Mouse (Mus musculus): ENCODE data around the gene Zfp189. TPM values are rescaled to one million over a fixed set of nuclear protein-coding genes. Genes with fewer than 3 reads are reported as not detected.

Zfp189 gene
- total RNA-seq, 2 experiments from 2014 or later: 16.7 to 18.3 TPM

DNA sequence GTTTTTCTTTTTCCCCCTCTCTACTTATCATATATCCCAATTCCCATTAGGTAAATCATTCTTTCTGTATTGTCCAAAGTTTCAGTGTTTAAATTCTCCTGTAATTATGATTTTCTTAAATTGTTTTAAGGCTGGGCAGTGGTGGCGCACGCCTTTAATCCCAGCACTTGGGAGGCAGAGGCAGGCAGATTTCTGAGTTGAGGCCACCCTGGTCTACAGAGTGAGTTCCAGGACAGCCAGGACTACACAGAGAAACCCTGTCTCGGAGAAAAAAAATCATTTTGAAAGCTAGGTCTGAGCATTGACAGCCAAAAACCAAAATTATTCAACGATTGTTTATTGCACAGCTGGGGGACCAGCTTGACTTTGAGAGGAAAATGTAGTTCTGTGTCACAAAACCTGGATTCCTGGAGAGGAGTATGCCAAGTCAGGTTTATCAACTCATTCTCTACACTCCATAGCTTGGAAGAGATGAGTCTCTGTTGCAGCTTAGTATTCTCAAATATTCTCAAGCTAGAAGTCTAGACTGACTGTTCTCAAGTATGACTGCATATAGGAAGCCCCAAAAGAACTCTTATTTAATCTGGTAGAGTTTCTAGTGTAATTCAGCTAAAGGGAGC, 14.8 kb downstream of the Zfp189 start:
- no peak for DNase-seq (ENCODE audit: low spot score in 2 of 2)

- no peak for DNase-seq (ENCODE audit: low spot score in 2 of 2)
These were observed 15.7 kb downstream of the Zfp189 start for GRCm38 (mm10) chr4:49536671-49537070.

DNA sequence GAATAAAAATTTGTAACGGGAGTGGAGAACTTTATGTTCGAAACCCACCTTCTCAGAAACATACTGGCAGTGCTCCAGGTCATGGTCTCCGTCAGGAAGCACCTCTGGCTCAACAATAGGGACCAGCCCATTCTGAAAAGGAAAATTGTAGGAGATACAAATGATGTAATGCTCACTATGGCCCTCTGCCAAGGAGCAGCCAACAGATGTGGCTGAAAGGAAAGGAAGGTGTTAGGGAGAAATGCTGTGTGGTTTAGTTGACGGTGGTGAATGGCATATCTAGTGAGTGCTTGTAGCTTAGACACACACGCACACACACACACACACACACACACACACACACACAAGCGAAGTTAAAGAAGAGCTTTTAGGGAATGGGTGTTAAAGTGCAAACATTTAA, 18.7 kb downstream of the Zfp189 start:
- DNase-seq (ENCODE audit: low spot score in 2 of 2): no peak

DNA sequence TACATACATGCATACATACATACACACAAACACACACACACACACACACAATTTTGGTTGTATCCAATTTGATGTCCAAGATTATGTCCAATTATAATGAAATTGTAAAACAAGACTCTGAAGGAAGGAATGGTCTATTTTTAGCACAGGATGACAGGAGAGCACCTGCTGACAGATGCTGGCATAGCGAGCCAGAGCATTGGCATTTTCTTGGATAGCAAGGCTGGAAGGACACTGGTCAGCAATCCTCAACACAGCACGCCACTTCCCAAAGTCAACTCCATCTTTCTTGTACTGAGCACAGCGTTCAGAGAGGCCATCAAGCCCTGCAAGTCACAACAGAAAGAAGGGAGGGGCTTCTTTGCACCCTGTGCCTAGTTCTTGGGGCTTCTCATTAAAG, 20.0 kb downstream of the Zfp189 start:
- no peak for DNase-seq (ENCODE audit: low spot score in 2 of 2)

GRCm38 (mm10) chr4:49546026-49546425, 25.1 kb downstream of the Zfp189 start:
- no peak for DNase-seq (ENCODE audit: low spot score in 2 of 2)

DNA sequence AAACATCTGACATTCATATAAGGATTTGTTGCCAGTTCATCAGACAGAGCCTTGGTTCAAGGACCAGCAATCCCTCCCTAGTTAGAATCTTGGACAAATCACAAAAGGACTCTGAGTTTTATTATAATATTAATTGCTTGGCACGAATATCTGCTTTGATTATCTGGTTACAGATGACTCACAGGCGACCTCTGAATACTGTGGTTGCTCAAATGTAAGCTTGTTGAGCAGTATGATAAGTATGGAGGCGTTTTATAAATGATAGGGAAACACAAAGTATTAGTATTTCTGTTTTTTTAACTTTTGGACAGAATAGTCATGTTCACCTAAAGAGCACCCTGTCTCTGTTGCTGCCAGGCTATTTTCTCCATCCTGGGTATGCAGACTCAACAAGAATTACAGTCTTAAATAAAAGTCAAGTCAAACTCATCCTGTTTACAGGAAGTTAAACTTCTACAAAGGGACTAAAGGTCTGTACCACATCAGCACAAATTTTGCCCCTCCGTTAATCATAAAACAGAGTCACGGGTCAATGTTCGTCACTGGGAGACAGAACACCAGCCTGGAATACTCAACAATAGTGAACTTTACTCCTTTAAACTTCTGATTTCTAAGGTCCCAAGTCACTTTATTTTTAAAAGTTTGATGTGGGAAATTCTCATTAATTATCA, 26.0 kb downstream of the Zfp189 start:
- DNase-seq (ENCODE audit: low spot score in 2 of 2): no peak

GRCm38 (mm10) chr4:49547544-49548219, 26.7 kb downstream of the Zfp189 start:
- DNase-seq (ENCODE audit: low spot score in 2 of 2): no peak

GRCm38 (mm10) chr4:49549383-49549782, 28.4 kb downstream of the Zfp189 start, which contains the start of gene Aldob:
Aldob (minus strand) TSS chr4:49549546.
- no peak for DNase-seq (ENCODE audit: low spot score in 2 of 2)

DNA sequence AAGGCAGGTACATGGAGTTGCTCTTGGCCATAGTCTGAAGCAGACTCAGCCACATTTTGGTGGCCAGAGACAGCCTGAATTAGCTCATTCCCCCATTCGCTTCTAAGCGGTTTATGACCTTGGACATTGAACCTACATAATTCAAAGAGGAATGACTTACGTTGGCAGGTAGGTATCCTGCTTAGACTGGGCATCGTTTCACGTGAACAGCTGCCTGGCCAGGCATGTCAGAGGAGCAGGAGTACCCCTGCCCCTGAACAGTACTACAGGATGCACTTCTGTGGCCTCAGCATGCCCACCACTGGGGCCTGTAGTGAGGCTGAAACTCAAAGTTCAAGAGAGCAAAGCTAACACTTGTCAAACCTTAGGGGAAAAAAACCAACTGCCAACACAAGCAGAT, 32.4 kb downstream of the Zfp189 start:
- no peak for DNase-seq (ENCODE audit: low spot score in 2 of 2)

DNA sequence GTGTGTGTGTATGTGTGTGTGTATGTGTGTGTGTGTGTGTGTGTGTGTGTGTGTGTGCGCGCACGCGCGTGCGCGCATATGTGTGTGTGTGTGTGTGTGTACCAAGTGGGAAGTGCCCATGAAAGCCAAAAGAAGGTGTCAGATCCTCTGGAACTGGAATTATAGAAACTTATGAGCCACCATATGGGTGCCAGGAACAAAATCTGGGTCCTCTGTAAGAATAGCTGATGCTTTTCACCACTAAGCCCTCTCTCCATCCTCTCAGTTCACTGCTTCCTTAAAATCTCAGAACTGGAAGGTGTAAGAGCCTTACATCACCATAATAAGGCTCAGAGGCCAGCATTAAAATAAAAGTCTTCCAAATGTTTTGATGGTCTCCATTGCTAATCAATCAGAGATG, 36.4 kb downstream of the Zfp189 start:
- no peak for DNase-seq (ENCODE audit: low spot score in 2 of 2)

DNA sequence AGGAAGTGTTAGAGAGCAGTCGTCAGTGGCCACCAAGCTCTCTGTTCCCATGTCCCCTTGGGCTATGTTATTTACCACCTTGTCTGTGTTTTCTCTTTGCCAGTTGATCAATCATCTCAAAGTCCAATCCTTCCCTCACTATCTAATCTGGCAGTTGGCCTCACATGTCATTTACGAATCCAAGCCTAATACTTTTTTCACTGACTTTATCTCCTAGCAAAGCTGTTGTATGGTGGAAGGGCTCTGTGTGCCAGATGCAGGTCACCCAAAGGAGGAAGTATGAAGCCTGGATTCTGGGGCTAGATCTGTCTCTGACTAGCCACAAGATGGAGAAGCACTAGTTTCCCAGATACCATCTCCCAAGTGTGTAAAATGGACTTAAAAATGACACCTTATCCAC, 37.2 kb downstream of the Zfp189 start:
- no peak for DNase-seq (ENCODE audit: low spot score in 2 of 2)

- DNase-seq (ENCODE audit: low spot score in 2 of 2): peak; percentile 37 to 38
These were observed 39.2 kb downstream of the Zfp189 start for GRCm38 (mm10) chr4:49559915-49560772.

- DNase-seq (ENCODE audit: low spot score in 2 of 2): peak; percentile 61
These were observed 46.6 kb downstream of the Zfp189 start for GRCm38 (mm10) chr4:49567613-49568012.

DNA sequence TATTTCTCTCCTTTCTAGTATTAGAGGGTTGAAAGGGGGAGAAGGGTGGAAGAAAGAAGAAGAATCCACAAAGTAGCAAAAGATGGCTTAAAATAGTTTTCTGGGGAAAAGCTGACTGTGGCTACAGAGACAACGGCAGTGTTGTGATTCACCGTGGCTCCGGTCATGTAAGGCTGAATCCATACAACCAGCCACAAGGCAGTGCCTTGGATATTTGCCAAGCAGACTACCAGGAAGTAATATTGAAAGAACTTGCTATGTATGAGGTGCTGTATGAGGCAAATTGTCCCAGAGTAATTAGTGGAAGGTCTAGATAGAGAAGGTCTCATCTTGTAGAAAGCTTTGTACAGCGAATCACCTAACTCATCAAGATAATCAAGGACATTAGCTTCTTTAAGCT, 51.2 kb downstream of the Zfp189 start:
- DNase-seq (ENCODE audit: low spot score in 2 of 2): no peak

Other genes with a start within 250 kb of the Zfp189 start
- gene Acnat2, start 113.0 kb upstream of the Zfp189 start, total RNA-seq (2021): not detected
- 1 to 10 TPM in 1 of 2 experiments, under 1 TPM in 1; 0.57 to 1.1 TPM for gene Acnat1, start 47.3 kb upstream of the Zfp189 start, total RNA-seq (2021)
- gene Baat, start 14.6 kb upstream of the Zfp189 start, total RNA-seq (2021): under 1 TPM; 0.18 to 0.27 TPM
- gene Mrpl50, start 83 bp upstream of the Zfp189 start, total RNA-seq (2021): 10 to 100 TPM; 33.5 to 35.6 TPM
- gene Aldob, start 28.4 kb downstream of the Zfp189 start, total RNA-seq (2021): 1 to 10 TPM; 1.5 to 1.6 TPM
- 10 to 100 TPM; 76.8 to 80.3 TPM for gene Tmem246, start 76.7 kb downstream of the Zfp189 start, total RNA-seq (2021)
- 10 to 100 TPM; 79.6 to 80.6 TPM for gene Rnf20, start 110.8 kb downstream of the Zfp189 start, total RNA-seq (2021)
- 1 to 10 TPM; 1.5 to 1.8 TPM for gene Ppp3r2, start 160.8 kb downstream of the Zfp189 start, total RNA-seq (2021)

All from layer of hippocampus, postnatal 10 days (tissue).